Mouse (Mus musculus) kidney, embryonic 16.5 days (tissue): ENCODE measurements around the gene Itgb1. TPM values are rescaled to one million over a fixed set of nuclear protein-coding genes. Genes with fewer than 3 reads are reported as not detected.

Source experiments
- ATAC-seq: fragments of 200-750 bp; cut with Nextera tagmentation; 2 replicates; pipeline ENCODE4 v1.8.0; 2017; ENCODE audit warnings: moderate TSS enrichment; ENCODE audit not compliant: low FRiP score, low TSS enrichment
- H3K27ac ChIP-seq: fragments of 300-500 bp; sonication (generic); 2 replicates; pipeline ENCODE4 v1.5.1; 2014; ENCODE audit warnings: low read length
- H3K27me3 ChIP-seq: fragments of 300-500 bp; sonication (generic); 2 replicates; pipeline ENCODE4 v1.6.1; 2014; ENCODE audit warnings: low read length, control low read depth, mixed read lengths; ENCODE audit not compliant: insufficient read depth
- H3K36me3 ChIP-seq: fragments of 300-500 bp; sonication (generic); 2 replicates; pipeline ENCODE4 v1.6.1; 2014; ENCODE audit warnings: low read length, control low read depth, mixed read lengths; ENCODE audit not compliant: insufficient read depth
- H3K4me1 ChIP-seq: fragments of 300-500 bp; sonication (generic); 2 replicates; pipeline ENCODE4 v1.6.1; 2014; ENCODE audit warnings: low read length, control low read depth, mixed read lengths; ENCODE audit not compliant: insufficient read depth
- H3K4me2 ChIP-seq: fragments of 300-500 bp; sonication (generic); replicated peaks from 2 replicates; pipeline ENCODE4 v1.6.1; 2014; ENCODE audit warnings: low read depth, low read length
- H3K4me3 ChIP-seq: fragments of 300-500 bp; sonication (generic); 2 replicates; pipeline ENCODE4 v1.5.1; 2014; ENCODE audit warnings: mild to moderate bottlenecking, low read length
- H3K9ac ChIP-seq: fragments of 300-500 bp; sonication (generic); replicated peaks from 2 replicates; pipeline ENCODE4 v1.6.1; 2014; ENCODE audit warnings: low read length
- H3K9me3 ChIP-seq: fragments of 300-500 bp; sonication (generic); 2 replicates; pipeline ENCODE4 v1.6.1; 2016; ENCODE audit warnings: low read length, control low read depth
- WGBS: fragments of 180-500 bp; shearing (Covaris S2); extraction: QIAGEN DNeasy Blood & Tissue Kit; methylation state at CpG from one replicate; pipeline ENCODE4 v1.1.7; 2014; 5-methylcytosine and 5-hydroxymethylcytosine counted together
- polyA plus RNA-seq: library from polyadenylated mRNA; unstranded; fragments of >200 nt; fragmentation: Nextera tagmentation; extraction: Ambion mirVana; gene quantifications from 2 replicates; pipeline ENCODE4 v1.2.1, GENCODE M21; 2015

The Itgb1 gene
- 288 and 305 TPM in 2 replicates for polyA plus RNA-seq

GRCm38 (mm10) chr8:128685507-128686428 lies at the start of gene Itgb1:
Itgb1 (plus strand) TSS chr8:128685654.
- peak; percentile 95 for ATAC-seq
- H3K4me1 ChIP-seq, result peaks cover 30% of the 10 kb centered on the region
- WGBS, result under 1% methylated on average over 97 of the region's 113 CpGs
- H3K9ac ChIP-seq, result peak within 1 kb of the TSS; percentile 99
- H3K36me3 ChIP-seq, result no peaks in the 10 kb centered on the region
- H3K27ac ChIP-seq, result peak within 1 kb of the TSS; percentile 100
- H3K4me2 ChIP-seq, result peak within 1 kb of the TSS; percentile 69
- no peaks in the 10 kb centered on the region for H3K27me3 ChIP-seq
- H3K4me3 ChIP-seq, result peak within 1 kb of the TSS; percentile 91
- no peaks in the 10 kb centered on the region for H3K9me3 ChIP-seq

- no peak for ATAC-seq
- WGBS, result 83% methylated on average over 1 of the region's 1 CpGs
- no peak overlapping the region for H3K9ac ChIP-seq
Measured at GRCm38 (mm10) chr8:128643104-128643503, 42.4 kb upstream of the Itgb1 start.

GRCm38 (mm10) chr8:128645452-128645851 lies 40.0 kb upstream of the Itgb1 start:
- no peak overlapping the region for H3K9ac ChIP-seq
- no peak overlapping the region for H3K4me3 ChIP-seq
- no peaks in the 10 kb centered on the region for H3K27me3 ChIP-seq
- H3K4me1 ChIP-seq, result no peaks in the 10 kb centered on the region
- ATAC-seq, result no peak
- H3K9me3 ChIP-seq, result no peaks in the 10 kb centered on the region
- no peak overlapping the region for H3K4me2 ChIP-seq
- no peak overlapping the region for H3K27ac ChIP-seq
- no peaks in the 10 kb centered on the region for H3K36me3 ChIP-seq

More at GRCm38 (mm10) chr8:128643104-128643503, 42.4 kb upstream of the Itgb1 start:
- Histone ChIP-seq H3K4me1 (no peaks in the 10 kb centered on the region), H3K9me3 (no peaks in the 10 kb centered on the region), H3K27ac (no peak overlapping the region), H3K4me2 (no peak overlapping the region), H3K36me3 (no peaks in the 10 kb centered on the region), H3K27me3 (no peaks in the 10 kb centered on the region), H3K4me3 (no peak overlapping the region)

GRCm38 (mm10) chr8:128646456-128646855 lies 39.0 kb upstream of the Itgb1 start:
- Histone ChIP-seq H3K9ac (no peak overlapping the region), H3K4me1 (no peaks in the 10 kb centered on the region), H3K9me3 (no peaks in the 10 kb centered on the region), H3K4me3 (no peak overlapping the region), H3K27ac (no peak overlapping the region), H3K36me3 (no peaks in the 10 kb centered on the region), H3K27me3 (no peaks in the 10 kb centered on the region), H3K4me2 (no peak overlapping the region)
- 76% methylated on average over 5 of the region's 5 CpGs for WGBS
- ATAC-seq, result no peak

- H3K4me3 ChIP-seq, result no peak overlapping the region
- no peaks in the 10 kb centered on the region for H3K27me3 ChIP-seq
- H3K36me3 ChIP-seq, result no peaks in the 10 kb centered on the region
- no peak overlapping the region for H3K9ac ChIP-seq
- H3K4me1 ChIP-seq, result no peaks in the 10 kb centered on the region
- no peak for ATAC-seq
- no peaks in the 10 kb centered on the region for H3K9me3 ChIP-seq
- H3K27ac ChIP-seq, result no peak overlapping the region
- no peak overlapping the region for H3K4me2 ChIP-seq
Measured at GRCm38 (mm10) chr8:128648071-128648470, 37.4 kb upstream of the Itgb1 start.

GRCm38 (mm10) chr8:128650331-128650855 lies 35.1 kb upstream of the Itgb1 start:
- H3K9ac ChIP-seq, result no peak overlapping the region
- WGBS, result 86% methylated on average over 2 of the region's 2 CpGs
- no peaks in the 10 kb centered on the region for H3K36me3 ChIP-seq
- H3K27ac ChIP-seq, result no peak overlapping the region
- no peak overlapping the region for H3K4me3 ChIP-seq
- ATAC-seq, result no peak
- H3K27me3 ChIP-seq, result no peaks in the 10 kb centered on the region
- H3K4me2 ChIP-seq, result no peak overlapping the region
- no peaks in the 10 kb centered on the region for H3K9me3 ChIP-seq
- peaks cover 16% of the 10 kb centered on the region for H3K4me1 ChIP-seq

- ATAC-seq, result no peak
- Histone ChIP-seq H3K4me1 (peaks cover 18% of the 10 kb centered on the region), H3K9ac (no peak overlapping the region), H3K4me2 (no peak overlapping the region), H3K27ac (no peak overlapping the region), H3K36me3 (no peaks in the 10 kb centered on the region), H3K4me3 (no peak overlapping the region), H3K27me3 (no peaks in the 10 kb centered on the region), H3K9me3 (no peaks in the 10 kb centered on the region)
- 52% methylated on average over 6 of the region's 6 CpGs for WGBS
Measured at GRCm38 (mm10) chr8:128652399-128653109, 32.9 kb upstream of the Itgb1 start.

- no peak overlapping the region; the same call in 1 of the 2 replicates for H3K4me3 ChIP-seq
- H3K36me3 ChIP-seq, result no peaks in the 10 kb centered on the region
- no peaks in the 10 kb centered on the region for H3K27me3 ChIP-seq
- H3K4me2 ChIP-seq, result peak overlapping the region; percentile 63
- H3K4me1 ChIP-seq, result peaks cover 18% of the 10 kb centered on the region
- peak; percentile 13; the same call in 1 of the 2 replicates for ATAC-seq
- peaks cover 6% of the 10 kb centered on the region; the same call in 1 of the 2 replicates for H3K9me3 ChIP-seq
- peak overlapping the region; percentile 98 for H3K27ac ChIP-seq
- H3K9ac ChIP-seq, result no peak overlapping the region
- WGBS, result 34% methylated on average over 5 of the region's 5 CpGs
Measured at GRCm38 (mm10) chr8:128653642-128654364, 31.7 kb upstream of the Itgb1 start.

- WGBS, result under 1% methylated on average over 16 of the region's 16 CpGs
- Histone ChIP-seq H3K4me2 (peak overlapping the region; percentile 63), H3K4me1 (peaks cover 18% of the 10 kb centered on the region), H3K27me3 (no peaks in the 10 kb centered on the region), H3K9me3 (peaks cover 6% of the 10 kb centered on the region; the same call in 1 of the 2 replicates), H3K9ac (peak overlapping the region; percentile 55), H3K4me3 (peak overlapping the region; percentile 39), H3K27ac (peak overlapping the region; percentile 98), H3K36me3 (no peaks in the 10 kb centered on the region)
- peak; percentile 97 for ATAC-seq
Measured at GRCm38 (mm10) chr8:128654365-128655099, 30.9 kb upstream of the Itgb1 start.
